Mouse (Mus musculus): ENCODE measurements around the gene Tmem230. TPM values are rescaled to one million over a fixed set of nuclear protein-coding genes. Genes with fewer than 3 reads are reported as not detected.
A peak's percentile ranks its signal among the peaks of the same experiment; 100 is the strongest.
"Not testable (repeated sequence)": the region's sequence is repeated elsewhere in the genome, so short reads cannot be mapped to it uniquely, and the experiment has no call there.

Gene Tmem230
- 35.5 and 40.8 TPM in 2 replicates for polyA plus RNA-seq (2015; fragmentation: Nextera tagmentation; extraction: Ambion mirVana)

GRCm38 (mm10) chr2:132247539-132248313 lies at the start of gene Tmem230:
Gene Tmem230 (minus strand): TSS chr2:132247807.
- peak; percentile 88 for ATAC-seq (ENCODE audit: extremely low read depth, insufficient number of reproducible peaks, low FRiP score, low TSS enrichment)

GRCm38 (mm10) chr2:132293694-132294450 lies 46.3 kb upstream of the Tmem230 start:
- no peak overlapping the region for H3K4me2 ChIP-seq
- H3K4me3 ChIP-seq = no peak overlapping the region
- H3K9ac ChIP-seq = no peak overlapping the region
- no peaks in the 10 kb centered on the region for H3K9me3 ChIP-seq
- H3K36me3 ChIP-seq = peaks cover 49% of the 10 kb centered on the region
- no peak overlapping the region for H3K27ac ChIP-seq (replicated peaks)
- peaks cover 52% of the 10 kb centered on the region for H3K4me1 ChIP-seq
- no peaks in the 10 kb centered on the region for H3K27me3 ChIP-seq (replicated peaks)
- WGBS = 79% methylated on average over 10 of the region's 10 CpGs
- no peak for ATAC-seq (ENCODE audit: extremely low read depth, insufficient number of reproducible peaks, low FRiP score, low TSS enrichment)

More at GRCm38 (mm10) chr2:132247539-132248313, at the start of gene Tmem230:
- H3K9ac ChIP-seq = peak within 1 kb of the TSS; percentile 91
- H3K4me3 ChIP-seq = peak within 1 kb of the TSS; percentile 61
- H3K9me3 ChIP-seq = no peaks in the 10 kb centered on the region
- peaks cover 49% of the 10 kb centered on the region for H3K4me1 ChIP-seq
- WGBS = 5% methylated on average over 50 of the region's 50 CpGs
- peak within 1 kb of the TSS; percentile 92 for H3K4me2 ChIP-seq
- peaks cover 64% of the 10 kb centered on the region for H3K36me3 ChIP-seq
- H3K27ac ChIP-seq (replicated peaks) = peak within 1 kb of the TSS; percentile 84
- no peaks in the 10 kb centered on the region for H3K27me3 ChIP-seq (replicated peaks)

GRCm38 (mm10) chr2:132292083-132292482 lies 44.5 kb upstream of the Tmem230 start:
- Histone ChIP-seq H3K4me3 (no peak overlapping the region), H3K36me3 (peaks cover 31% of the 10 kb centered on the region), H3K9ac (0 out of 2 replicates have a peak overlapping the region, but pooled peaks have one; percentile 24), H3K27ac (replicated peaks) (peak overlapping the region; percentile 75), H3K4me1 (peaks cover 53% of the 10 kb centered on the region), H3K9me3 (no peaks in the 10 kb centered on the region), H3K4me2 (peak overlapping the region; percentile 24), H3K27me3 (replicated peaks) (no peaks in the 10 kb centered on the region)
- ATAC-seq (ENCODE audit: extremely low read depth, insufficient number of reproducible peaks, low FRiP score, low TSS enrichment) = peak; percentile 17; the same call in 1 of the 2 replicates
- 8% methylated on average over 4 of the region's 4 CpGs for whole genome bisulfite sequencing

- ATAC-seq (ENCODE audit: extremely low read depth, insufficient number of reproducible peaks, low FRiP score, low TSS enrichment) = no peak
- H3K4me3 ChIP-seq = no peak overlapping the region
- peak overlapping the region; percentile 75 for H3K27ac ChIP-seq (replicated peaks)
- peaks cover 25% of the 10 kb centered on the region for H3K36me3 ChIP-seq
- H3K9ac ChIP-seq = no peak overlapping the region
- no peaks in the 10 kb centered on the region for H3K27me3 ChIP-seq (replicated peaks)
- WGBS = 72% methylated on average over 3 of the region's 3 CpGs
- H3K9me3 ChIP-seq = no peaks in the 10 kb centered on the region
- peaks cover 61% of the 10 kb centered on the region for H3K4me1 ChIP-seq
- H3K4me2 ChIP-seq = no peak overlapping the region
Measured at GRCm38 (mm10) chr2:132291265-132291664, 43.7 kb upstream of the Tmem230 start.

GRCm38 (mm10) chr2:132290808-132291207 lies 43.2 kb upstream of the Tmem230 start:
- no peak overlapping the region for H3K4me3 ChIP-seq
- H3K4me1 ChIP-seq = peaks cover 60% of the 10 kb centered on the region
- no peak overlapping the region for H3K9ac ChIP-seq
- peak overlapping the region; percentile 75 for H3K27ac ChIP-seq (replicated peaks)
- ATAC-seq (ENCODE audit: extremely low read depth, insufficient number of reproducible peaks, low FRiP score, low TSS enrichment) = no peak
- no peaks in the 10 kb centered on the region for H3K9me3 ChIP-seq
- no peaks in the 10 kb centered on the region for H3K27me3 ChIP-seq (replicated peaks)
- H3K36me3 ChIP-seq = peaks cover 21% of the 10 kb centered on the region
- no peak overlapping the region for H3K4me2 ChIP-seq
- WGBS = 69% methylated on average over 6 of the region's 6 CpGs

GRCm38 (mm10) chr2:132289213-132289612 lies 41.6 kb upstream of the Tmem230 start:
- H3K36me3 ChIP-seq; H3K4me2 ChIP-seq; H3K9ac ChIP-seq; ATAC-seq (ENCODE audit: extremely low read depth, insufficient number of reproducible peaks, low FRiP score, low TSS enrichment); H3K9me3 ChIP-seq; H3K27ac ChIP-seq (replicated peaks); H3K27me3 ChIP-seq (replicated peaks); H3K4me3 ChIP-seq: not testable (repeated sequence)
- H3K4me1 ChIP-seq = peaks cover 69% of the 10 kb centered on the region
- 55% methylated on average over 5 of the region's 7 CpGs for WGBS

- Histone ChIP-seq H3K9ac (no peak overlapping the region), H3K4me1 (peaks cover 73% of the 10 kb centered on the region), H3K4me3 (no peak overlapping the region), H3K27me3 (replicated peaks) (no peaks in the 10 kb centered on the region), H3K27ac (replicated peaks) (peak overlapping the region; percentile 63), H3K36me3 (0 out of 2 replicates have a peak, but pooled peaks cover 3% of the 10 kb centered on the region), H3K4me2 (peak overlapping the region; percentile 18), H3K9me3 (no peaks in the 10 kb centered on the region)
- no peak for ATAC-seq (ENCODE audit: extremely low read depth, insufficient number of reproducible peaks, low FRiP score, low TSS enrichment)
- WGBS = 70% methylated on average over 9 of the region's 9 CpGs
Measured at GRCm38 (mm10) chr2:132286376-132287076, 38.9 kb upstream of the Tmem230 start.

- 89% methylated on average over 5 of the region's 5 CpGs for WGBS
Measured at GRCm38 (mm10) chr2:132285722-132286121, 38.1 kb upstream of the Tmem230 start.

GRCm38 (mm10) chr2:132284492-132285139 lies 37.0 kb upstream of the Tmem230 start:
- ATAC-seq (ENCODE audit: extremely low read depth, insufficient number of reproducible peaks, low FRiP score, low TSS enrichment) = peak; percentile 11; the same call in 1 of the 2 replicates
- no peaks in the 10 kb centered on the region for H3K9me3 ChIP-seq
- no peaks in the 10 kb centered on the region for H3K27me3 ChIP-seq (replicated peaks)
- 58% methylated on average over 12 of the region's 12 CpGs for WGBS
- no peak overlapping the region for H3K4me3 ChIP-seq
- H3K36me3 ChIP-seq = peaks cover 10% of the 10 kb centered on the region
- peak overlapping the region; percentile 81 for H3K27ac ChIP-seq (replicated peaks)
- H3K9ac ChIP-seq = 0 out of 2 replicates have a peak overlapping the region, but pooled peaks have one; percentile 41
- H3K4me1 ChIP-seq = peaks cover 60% of the 10 kb centered on the region
- H3K4me2 ChIP-seq = peak overlapping the region; percentile 31

More at GRCm38 (mm10) chr2:132285722-132286121, 38.1 kb upstream of the Tmem230 start:
- H3K4me3 ChIP-seq; H3K36me3 ChIP-seq; ATAC-seq (ENCODE audit: extremely low read depth, insufficient number of reproducible peaks, low FRiP score, low TSS enrichment); H3K9ac ChIP-seq; H3K27me3 ChIP-seq (replicated peaks); H3K9me3 ChIP-seq; H3K4me2 ChIP-seq: not testable (repeated sequence)
- Histone ChIP-seq H3K27ac (replicated peaks) (peak overlapping the region; percentile 81; the same call in 1 of the 2 replicates), H3K4me1 (peaks cover 68% of the 10 kb centered on the region)

GRCm38 (mm10) chr2:132283236-132284070 lies 35.8 kb upstream of the Tmem230 start:
- Histone ChIP-seq H3K4me2 (peak overlapping the region; percentile 51), H3K27me3 (replicated peaks) (no peaks in the 10 kb centered on the region), H3K27ac (replicated peaks) (peak overlapping the region; percentile 81), H3K4me1 (peaks cover 60% of the 10 kb centered on the region), H3K4me3 (no peak overlapping the region), H3K9me3 (no peaks in the 10 kb centered on the region), H3K9ac (peak overlapping the region; percentile 66), H3K36me3 (peaks cover 11% of the 10 kb centered on the region)
- WGBS = 48% methylated on average over 15 of the region's 15 CpGs
- no peak for ATAC-seq (ENCODE audit: extremely low read depth, insufficient number of reproducible peaks, low FRiP score, low TSS enrichment)
